Mouse (Mus musculus): ENCODE data around the gene Bmp4.

DNA sequence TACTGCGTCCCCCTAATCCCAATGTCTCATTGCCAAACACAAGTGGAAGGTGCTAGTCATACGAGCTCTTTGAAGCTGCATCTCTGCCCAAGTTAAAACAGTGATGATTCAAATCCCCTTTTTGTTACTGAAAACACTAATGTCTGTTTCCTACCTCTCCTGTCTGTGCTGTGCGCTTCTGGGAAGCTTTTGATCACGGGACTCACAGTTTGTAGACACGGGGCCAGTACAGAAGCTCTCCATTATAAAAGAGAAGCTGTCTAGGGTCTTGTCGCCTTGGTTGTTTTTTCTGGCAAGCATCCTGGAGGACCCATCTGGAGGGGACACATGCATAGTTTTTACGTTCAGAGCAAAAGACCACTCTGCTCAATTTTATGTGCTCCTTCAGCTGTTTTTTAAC lies 33.2 kb downstream of the Bmp4 start:
- TF ChIP-seq GATA2 (IDR thresholded peaks at IDR 0.05; ENCODE audit: borderline replicate concordance, low read depth, low read length) = no peak
- no peak for TF ChIP-seq GATA1 (IDR thresholded peaks at IDR 0.05; ENCODE audit: borderline replicate concordance, low read length)
